Mouse (Mus musculus) cerebral cortex, adult 2 months (tissue): ENCODE data around the gene Zfp507.

Experiments used
- WGBS: fragments of 180-500 bp; shearing (Covaris S2); methylation state at CpG from one replicate; pipeline ENCODE4 v1.1.7; 2018; 5-methylcytosine and 5-hydroxymethylcytosine counted together

Gene Zfp507

DNA sequence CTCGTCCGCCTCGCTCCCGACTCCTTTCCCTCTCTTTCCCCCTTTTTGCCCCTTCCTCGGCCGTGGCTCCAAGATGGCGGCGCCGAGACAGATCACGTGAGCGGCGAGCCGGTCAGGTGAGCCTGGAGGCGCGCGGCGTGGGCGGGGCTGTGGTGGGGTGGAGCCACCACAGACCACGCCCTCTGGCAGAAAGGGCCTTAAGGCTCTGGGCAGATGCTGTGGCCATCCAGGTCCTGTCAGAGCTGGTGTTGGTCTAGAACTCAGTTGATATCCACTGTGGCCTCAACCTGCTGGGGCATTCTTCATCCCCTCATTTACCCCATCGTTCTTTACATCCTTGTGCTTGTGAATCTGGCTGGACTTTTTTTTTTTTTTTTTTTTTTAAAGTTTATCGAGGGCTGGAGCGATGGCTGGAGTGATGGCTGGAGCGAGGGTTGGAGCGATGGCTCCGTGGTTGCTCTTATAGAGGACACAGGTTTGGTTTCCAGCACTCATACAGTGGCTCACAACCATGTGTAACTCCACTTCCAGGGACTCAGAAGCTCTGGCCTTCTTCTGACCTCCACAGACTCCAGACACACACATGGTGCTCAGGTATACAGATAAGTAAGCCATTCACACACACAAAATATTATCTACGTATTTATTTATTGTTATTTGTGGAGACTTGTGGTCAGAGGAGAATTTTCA is at the start of gene Zfp507:
Zfp507 (minus strand) TSS at position 98 of the 690 bp plus-strand sequence.
- WGBS = 23% methylated on average over 23 of the region's 26 CpGs

DNA sequence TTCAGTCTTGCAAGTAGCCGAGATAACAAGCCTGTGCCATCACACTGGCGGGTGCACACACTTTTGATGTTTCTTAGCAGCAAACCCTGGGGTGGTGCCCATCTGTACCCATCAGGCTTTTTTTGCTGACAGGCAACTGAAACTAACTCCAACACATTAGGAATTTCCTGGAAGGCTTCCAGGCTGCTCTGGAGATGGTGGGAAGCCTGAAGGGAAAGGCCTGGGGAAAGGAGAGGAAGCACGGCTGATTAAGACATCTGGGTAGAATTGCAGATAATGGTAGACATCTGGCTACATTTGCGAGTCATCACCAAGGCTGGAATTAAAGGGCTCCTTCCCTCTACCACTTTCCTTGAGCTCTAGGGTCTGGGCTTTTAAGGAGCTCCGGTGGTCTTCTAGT is 47.6 kb upstream of the Zfp507 start:
- WGBS = 66% methylated on average over 5 of the region's 5 CpGs

DNA sequence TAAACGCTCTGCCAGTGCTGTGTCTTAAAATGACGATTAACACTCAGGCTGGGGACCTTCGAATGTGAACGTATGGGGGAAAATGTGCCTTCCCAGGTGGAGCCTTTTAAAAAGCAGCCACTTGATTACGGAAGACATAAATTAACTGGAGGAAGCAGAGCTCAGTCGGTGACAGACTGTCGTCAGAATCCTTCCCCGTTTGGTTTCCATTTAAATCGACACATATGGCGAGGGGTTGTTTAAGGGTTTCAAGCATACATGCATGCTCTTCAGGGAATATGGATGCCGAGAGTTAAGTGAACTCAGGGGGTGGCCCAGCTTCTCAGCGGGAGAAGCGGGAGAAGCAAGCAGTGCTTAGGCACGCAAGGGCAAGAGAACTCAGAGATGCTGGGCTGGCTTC is 45.7 kb upstream of the Zfp507 start:
- WGBS = 40% methylated on average over 14 of the region's 14 CpGs

DNA sequence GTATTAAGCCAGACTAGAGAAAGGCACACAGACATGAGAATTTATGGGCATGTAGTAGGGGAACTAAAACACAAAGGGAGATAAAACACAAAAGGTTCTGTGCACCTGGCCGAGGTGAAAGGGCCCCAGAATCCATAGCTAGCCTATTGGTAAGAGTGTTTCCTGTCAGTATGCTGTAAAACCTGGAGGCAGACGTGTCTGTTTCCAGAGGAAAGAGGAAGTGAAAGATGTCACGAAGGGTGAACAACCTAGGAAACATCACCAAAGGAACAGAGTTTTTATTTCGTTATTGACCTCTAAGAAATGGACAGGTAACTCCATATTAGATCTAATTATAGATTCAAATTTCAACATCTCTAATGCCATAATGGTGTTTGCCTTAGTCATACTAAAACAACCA is 37.7 kb upstream of the Zfp507 start:
- WGBS = 80% methylated on average over 4 of the region's 4 CpGs

DNA sequence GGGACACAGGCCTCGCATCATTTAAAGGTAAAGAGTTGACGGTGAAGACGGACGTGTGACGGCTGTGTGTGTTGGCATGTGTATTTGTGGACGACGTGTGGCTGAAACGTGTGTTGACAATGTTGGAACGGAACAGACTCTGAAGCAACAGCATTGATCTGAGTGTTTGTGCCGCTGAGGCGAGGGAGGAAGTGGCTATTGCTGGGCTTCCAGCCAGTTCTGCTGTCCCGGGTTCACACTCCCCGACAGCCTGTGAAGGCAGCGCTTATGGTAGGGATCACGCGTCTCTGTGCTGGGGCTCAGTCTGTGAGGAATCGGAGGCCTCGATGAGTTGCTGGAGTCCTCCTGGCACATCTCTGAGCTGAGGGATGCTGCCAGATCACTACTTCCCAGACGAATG is 34.0 kb upstream of the Zfp507 start:
- WGBS = 25% methylated on average over 19 of the region's 19 CpGs

DNA sequence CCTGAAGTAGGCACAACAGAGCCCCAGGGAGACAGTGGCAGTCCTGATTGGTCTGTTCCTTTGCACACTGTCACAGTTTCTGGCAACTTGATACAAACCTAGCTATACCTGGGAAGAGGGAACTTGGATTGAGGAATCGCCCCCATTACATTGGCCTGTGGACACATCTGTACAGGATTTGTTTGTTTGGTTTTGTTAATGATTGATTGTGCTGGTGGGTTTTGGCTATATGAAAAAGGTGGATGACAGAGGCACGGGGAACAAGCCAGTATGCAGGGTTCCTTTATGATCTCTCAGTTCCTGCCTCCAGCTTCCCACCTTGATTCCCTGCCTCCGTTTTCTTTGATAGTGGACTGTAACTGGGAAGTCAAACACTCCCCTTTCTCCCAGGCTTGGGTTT is 33.6 kb upstream of the Zfp507 start:
- WGBS = 77% methylated on average over 3 of the region's 3 CpGs

DNA sequence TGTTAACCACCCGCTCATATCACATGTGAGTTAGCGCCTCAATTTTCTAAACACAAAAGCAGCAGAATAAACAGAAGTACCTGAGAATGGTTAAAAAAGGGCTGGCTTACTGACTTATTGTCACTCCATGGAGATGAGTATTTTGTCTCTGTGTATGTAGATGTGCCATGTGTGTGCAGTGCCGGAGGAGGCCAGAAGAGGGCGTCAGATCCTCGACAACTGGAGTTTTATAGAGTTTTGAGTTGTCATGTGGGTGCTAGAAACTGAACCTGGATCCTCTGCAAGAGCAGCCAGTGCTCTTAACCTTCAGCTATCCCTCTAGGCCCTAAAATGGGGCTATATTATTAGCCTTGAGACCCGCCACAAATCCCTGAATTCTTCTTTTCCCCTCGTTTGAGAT is 27.3 kb upstream of the Zfp507 start:
- WGBS = 86% methylated on average over 7 of the region's 7 CpGs

DNA sequence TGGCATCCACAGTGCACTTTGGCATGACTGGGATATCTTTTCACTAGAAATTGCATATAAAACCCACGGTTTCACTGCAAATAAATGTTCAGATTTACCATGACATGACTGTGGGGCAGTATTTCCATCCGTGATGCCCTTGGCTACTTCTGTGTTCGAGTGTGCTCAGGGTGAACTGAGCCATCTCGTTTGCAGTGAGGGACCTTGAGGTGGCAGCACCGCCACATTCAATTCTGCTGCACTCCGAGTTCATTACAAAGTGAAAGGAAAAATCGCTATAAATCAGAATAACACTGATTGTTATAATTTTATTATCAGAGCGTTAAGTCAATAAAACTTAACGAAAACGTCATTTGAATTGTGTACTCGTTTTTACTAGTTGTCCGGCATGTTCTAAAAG is 21.1 kb upstream of the Zfp507 start:
- WGBS = 51% methylated on average over 12 of the region's 12 CpGs

DNA sequence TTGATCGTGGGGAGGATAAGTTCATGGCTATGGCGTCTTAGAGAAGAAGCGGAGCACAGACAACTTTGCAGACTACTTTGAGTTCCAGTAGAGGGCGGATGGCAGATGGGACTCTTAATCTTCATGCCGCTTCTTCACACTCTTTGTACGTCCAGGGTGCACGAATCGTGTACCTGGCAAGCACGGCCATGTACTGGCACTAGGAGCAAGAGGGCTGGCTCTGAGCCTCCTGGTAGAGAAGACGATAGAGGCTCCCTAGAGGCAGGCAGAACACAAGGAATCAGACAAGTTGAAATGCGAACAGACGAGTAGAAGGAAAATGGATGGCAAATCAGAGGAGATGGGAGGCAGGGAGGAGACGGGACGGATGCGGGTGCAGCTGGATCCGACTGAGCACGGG is 19.5 kb upstream of the Zfp507 start:
- WGBS = 68% methylated on average over 17 of the region's 17 CpGs

DNA sequence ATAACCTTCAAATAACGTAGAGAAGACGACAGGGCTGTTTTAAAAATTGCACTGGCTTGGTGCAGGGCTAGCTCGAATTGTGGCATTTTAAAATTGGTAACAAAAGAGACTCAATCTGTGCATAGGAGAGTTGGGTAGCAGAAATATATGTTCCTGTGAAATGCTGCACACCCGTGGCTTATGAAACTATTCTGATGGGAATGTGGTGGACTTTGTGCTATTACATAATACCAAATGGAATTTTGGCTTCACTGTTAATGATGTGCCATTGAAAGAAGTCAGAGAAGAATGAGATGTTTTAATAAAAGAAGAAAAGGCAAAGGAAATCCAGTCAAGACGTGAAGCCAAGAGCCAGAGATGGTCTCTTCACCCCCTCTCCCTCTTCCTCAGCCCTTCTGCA is 18.6 kb upstream of the Zfp507 start:
- 64% methylated on average over 5 of the region's 5 CpGs for WGBS

DNA sequence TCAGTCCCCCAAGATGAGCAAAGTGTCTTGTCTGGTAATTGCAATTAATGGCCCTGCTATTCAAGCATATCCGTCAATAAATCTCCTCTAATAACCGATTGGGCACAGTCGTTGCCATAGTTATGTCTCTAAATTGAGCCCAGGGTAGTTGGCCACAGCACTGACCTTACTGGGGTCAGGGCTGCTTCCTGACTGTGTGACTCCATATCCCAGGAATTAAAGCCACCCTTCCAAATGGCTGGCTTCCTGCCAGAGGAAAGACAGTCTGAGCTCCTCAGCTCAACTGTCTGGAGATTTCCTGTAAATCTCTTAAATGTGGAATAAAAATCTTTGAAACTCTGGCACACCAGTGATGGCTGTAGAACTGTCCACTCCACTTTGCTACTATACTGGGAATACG is 16.7 kb upstream of the Zfp507 start:
- WGBS = 75% methylated on average over 4 of the region's 4 CpGs

DNA sequence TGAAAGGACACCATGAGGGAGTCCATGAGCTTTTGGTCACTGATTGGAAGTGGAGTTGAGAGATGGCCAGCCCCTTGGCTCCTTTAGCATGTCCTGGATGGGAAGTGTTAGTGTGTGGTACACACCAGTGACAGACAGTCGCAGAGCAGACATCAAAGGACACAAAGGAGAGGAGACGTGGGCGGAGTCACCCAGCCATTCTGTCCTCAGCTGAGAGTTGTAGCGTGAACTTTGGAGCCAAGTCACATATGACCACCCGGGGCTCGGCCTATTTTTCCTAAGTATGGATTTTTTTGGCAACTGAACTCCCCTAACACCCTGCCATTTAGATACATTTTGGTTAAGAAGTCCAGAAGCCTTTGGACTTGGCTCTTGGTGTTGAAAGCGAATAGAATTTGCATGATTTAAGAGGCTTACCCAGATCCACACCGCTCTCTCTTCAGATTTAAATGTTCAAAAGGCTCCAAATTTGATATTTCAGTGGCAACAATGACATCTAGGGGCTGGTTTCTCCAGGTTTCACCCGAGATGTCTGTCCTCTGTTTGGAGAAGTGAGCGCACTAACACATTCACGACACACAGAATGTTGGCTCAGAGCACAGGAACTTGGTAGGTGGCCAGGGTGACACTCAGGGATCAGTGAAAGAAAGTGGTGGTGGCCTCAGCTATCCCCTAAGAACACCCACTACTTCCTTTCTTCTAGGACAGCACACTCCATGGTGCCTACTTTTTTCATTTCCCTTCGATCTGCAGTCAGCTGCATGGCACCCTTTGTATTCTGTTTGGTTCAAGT is 12.2 kb upstream of the Zfp507 start:
- WGBS = 70% methylated on average over 12 of the region's 12 CpGs

DNA sequence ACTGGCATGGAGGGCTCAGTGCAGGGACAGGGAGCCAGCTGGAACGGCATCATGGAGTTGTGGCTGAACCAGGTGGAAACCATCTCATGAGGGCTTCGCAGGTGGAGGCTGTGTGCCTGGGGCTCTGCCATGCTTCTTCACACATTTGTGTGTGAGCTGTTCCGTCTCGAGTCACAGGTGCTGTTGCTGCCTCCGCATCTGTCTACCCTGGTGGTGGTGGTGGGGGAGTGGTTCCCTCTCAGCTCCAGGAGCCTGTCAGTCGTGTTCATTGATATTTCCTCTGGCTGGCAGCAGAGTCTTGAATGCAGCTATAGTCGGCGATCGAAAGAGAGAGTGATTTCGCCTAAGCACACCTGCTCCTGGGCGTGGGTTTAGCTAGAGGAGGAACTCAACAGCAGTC is 10.5 kb upstream of the Zfp507 start:
- 78% methylated on average over 11 of the region's 11 CpGs for WGBS

DNA sequence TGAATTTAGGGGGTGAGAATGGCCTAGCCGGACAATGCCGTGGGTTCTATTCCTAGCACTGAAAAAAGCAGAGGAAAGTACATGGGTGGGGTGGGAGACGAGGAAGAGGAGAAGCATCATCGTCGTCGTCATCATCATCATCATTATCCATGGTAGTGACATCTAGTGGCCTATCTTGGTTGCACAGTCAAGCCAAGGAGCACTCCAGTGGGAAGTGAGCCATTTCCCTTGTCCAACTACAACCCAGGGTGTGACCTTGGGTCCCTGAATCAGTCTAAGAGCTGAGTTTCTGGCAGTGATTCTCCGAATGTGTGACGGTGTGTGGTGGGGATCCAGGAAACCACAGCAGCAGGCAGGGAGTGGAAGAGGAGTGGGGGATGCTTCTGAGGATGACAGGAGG is 7.9 kb upstream of the Zfp507 start:
- 47% methylated on average over 8 of the region's 8 CpGs for WGBS

DNA sequence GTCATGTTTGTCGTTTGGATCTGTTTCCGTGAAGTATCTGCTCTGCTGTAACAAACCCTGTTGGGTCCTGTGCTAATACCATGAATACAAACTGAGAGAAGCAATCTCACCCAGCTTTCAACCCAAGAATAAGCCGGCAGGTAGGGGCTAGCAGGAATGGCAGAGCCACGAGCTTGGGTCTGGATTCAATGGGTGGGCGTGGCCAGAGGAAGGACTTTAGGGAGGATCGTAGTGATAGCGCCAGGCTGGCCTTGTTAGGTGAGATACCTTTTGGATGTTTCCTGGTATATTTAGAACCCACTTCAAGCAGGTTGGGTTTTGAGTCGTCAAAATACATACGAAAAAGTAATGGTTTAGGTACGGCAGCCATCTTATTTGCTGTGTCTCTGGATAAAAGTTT is 1.4 kb upstream of the Zfp507 start:
- 86% methylated on average over 10 of the region's 10 CpGs for WGBS

DNA sequence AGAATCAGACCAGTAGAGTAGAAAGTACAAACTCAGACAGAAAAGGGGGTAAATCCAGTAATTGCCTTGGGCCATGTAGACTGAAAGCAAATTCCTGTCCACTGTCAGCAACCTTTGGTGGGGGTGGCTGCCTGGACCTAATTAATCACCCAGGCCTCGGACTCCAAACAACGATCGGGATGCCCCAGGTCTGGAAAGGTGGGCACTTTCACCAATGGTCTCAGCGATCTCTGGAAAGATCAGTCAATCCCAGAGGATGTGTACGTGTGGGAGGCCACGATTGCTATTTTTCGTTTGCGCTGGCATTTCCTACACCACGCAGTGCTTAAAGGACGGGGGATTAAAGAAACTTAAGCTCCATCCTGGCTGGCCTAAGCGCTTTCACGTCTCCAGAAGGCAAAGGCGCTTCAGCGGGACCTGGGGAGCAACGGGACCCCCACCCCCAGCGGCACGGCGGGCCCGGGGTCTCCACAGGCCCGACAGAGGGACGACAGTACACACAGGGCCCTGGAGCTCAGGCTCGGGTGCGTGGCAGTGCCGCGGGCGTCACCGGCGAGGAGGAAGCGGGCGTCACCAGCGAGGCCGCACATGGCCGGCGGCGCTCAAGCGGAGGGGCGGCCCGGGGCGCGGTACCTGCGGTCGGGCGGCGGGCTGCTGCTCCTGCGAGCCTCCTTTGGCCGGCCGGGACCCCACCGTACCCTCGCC is 450 bp downstream of the Zfp507 start:
- under 1% methylated on average over 40 of the region's 49 CpGs for WGBS

DNA sequence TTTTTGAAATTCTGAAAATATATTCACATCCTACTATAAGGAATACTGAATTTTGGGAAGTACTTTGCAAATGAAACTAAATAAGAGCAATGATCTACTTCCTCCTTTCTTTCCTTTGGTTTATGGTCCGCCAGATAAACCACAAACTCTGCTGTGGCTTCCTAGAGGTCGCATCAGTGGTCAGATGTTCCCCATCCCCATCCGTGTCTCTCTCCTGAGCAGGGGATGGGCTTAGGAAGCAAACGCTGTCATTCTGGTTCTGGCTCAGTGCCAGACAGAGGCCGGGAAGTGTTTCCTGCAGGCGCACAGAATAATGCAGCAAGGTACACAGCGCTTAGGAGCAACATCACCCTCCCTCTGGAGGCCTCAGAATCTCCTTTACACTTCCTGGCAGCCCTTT is 6.7 kb downstream of the Zfp507 start:
- 56% methylated on average over 7 of the region's 7 CpGs for WGBS

DNA sequence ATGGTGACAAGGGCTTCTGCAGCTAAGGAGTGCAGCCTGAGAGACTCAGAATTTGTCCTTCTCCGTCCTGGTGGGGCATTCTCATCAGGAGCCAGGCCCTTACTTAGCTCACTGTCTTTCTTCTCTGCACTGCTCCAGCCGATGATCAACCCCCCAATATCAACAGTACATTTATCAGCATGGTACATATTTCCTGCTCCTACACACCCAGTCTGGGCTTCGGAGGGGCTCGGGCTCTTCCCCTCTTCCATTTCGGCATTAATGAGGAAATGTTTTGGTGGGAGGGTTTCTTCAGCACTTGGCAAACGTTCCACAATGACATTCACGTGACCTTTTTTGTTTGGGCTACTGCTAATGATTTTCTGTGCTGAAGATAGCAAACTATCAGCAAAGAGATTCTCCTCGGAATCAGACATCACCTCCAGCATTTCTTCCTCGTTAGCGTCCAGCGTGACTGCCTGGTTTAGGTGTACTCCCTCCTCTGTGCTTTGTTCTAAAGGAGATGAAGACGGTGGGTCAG is 8.6 kb downstream of the Zfp507 start:
- 67% methylated on average over 12 of the region's 12 CpGs for WGBS

DNA sequence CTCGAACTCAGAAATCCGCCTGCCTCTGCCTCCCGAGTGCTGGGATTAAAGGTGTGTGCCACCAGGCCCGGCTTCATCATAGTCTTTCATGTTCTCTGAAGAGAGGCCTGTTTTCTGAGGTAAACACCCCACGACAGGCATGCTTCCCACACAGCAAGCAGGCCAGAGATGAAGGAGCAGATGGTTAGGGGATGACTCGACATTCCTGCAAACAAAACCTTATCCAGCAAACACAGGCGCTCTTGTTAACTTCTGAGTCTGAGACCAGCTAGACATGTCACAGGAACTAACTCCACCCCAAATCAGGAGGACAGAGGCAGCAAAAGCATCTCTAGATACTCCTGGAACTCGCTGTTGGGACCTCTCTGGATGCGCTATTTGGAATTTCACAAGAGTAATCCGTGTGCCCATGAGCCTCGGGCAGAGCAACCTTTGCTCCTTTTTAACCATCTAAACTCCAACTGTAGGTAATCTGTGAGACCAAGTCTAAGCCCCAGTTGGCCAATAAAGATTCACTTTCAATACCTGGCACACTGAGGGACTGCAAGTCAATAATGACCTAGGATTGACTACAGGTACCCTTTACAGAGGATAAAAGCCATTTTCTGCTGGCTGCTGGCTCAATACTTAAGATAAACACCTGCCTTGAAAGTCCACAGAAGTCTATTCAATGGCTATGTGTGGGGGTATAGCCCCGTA is 10.5 kb downstream of the Zfp507 start:
- 62% methylated on average over 12 of the region's 12 CpGs for WGBS

DNA sequence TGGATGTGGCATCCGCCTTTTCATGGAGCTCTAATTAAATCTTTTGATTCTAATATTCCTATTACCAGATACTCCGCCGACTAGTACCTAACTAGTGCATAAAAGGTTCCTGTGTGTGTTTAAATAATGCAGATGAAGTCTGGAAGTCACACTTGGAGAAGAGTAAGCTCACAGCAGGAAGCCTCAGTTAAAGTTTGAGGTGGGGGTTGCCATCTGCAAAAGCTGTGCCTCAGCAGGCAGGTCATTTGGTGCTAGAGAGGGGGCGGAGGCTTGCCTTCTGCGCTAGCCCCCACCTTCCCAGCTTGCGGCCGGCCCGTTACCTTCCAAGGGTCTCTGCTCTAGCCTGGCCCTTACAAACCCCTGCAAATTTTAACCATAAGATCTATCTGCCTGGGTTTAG is 11.9 kb downstream of the Zfp507 start:
- 69% methylated on average over 8 of the region's 8 CpGs for WGBS

DNA sequence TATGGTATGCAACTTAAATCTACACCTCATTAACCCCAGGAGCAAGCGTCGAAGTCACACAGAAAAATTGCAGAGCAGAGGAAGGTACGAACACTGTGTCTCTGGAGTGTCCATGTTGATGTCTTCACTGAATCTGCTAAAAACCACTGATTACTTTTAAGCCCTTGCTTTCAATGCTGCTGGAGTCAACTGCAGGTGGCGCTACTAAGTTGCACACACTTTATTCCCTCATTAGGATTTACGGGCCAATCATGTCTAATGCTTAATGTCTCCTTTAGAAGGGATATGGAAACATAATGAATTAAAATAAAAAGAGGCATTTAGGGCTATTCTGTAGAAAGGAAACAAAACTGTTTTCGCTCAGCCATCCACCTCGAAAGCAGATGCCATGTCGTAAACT is 12.6 kb downstream of the Zfp507 start:
- WGBS = 84% methylated on average over 8 of the region's 8 CpGs

DNA sequence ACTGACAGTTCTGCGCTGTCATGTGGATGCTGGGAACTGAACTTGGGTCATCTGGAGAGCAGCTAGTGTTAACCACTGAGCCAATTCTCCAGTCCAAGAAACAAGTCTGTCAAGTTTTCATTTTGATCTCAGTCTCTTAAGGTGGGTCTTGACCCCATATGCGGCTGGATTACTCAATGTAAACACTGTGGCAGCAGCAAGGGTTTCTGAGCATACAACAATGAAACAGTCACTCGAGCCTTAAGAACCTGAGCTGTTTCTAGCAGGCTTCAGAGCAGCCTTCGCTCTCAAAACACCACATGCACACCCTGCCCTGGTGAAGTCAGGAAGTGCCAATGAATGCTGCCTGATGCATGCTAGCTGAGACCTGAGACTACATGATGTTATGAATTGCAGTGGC is 17.2 kb downstream of the Zfp507 start:
- 89% methylated on average over 4 of the region's 4 CpGs for WGBS
